In genomic region chr17:31853448-31854188, GRCm38 (mm10) we compare ENCODE assay signal across 8 mouse cellular contexts. TPM values are rescaled to one million over a fixed set of nuclear protein-coding genes. Genes with fewer than 3 reads are reported as not detected.
DNase-seq lines count a peak whose midpoint lies in the region; ATAC-seq lines count a peak whose summit lies in the region.

No protein-coding gene starts in this region.

- peak overlapping the region; percentile 84 for H3K27ac ChIP-seq in brown adipose tissue, adult 24 weeks (replicated peaks; ENCODE audit: low read depth, low read length)
- no peak overlapping the region for H3K27ac ChIP-seq in hindbrain, embryonic 13.5 days
- no peak overlapping the region for H3K27ac ChIP-seq in midbrain, embryonic 11.5 days (ENCODE audit: low read depth, low read length)

- H3K36me3 ChIP-seq in erythroblast, embryonic 14.5 days (ENCODE audit: control insufficient read depth): peaks cover 37% of the 10 kb centered on the region
- H3K36me3 ChIP-seq in hindbrain, embryonic 13.5 days: peaks cover 25% of the 10 kb centered on the region
- peaks cover 15% of the 10 kb centered on the region; the same call in 1 of the 2 replicates for H3K36me3 ChIP-seq in midbrain, embryonic 11.5 days (ENCODE audit: control insufficient read depth, insufficient read depth, low read length)

- ATAC-seq in erythroblast, adult 5-6 weeks (replicated peaks; ENCODE audit: low FRiP score, poor library complexity, severe bottlenecking): no peak
- no peak for ATAC-seq in hindbrain, embryonic 13.5 days (ENCODE audit: low FRiP score)
- no peak for ATAC-seq in midbrain, embryonic 11.5 days (ENCODE audit: low FRiP score)

- WGBS in hindbrain, embryonic 13.5 days: 70% methylated on average over 17 of the region's 17 CpGs
- 79% methylated on average over 17 of the region's 17 CpGs for WGBS in midbrain, embryonic 11.5 days

- H3K4me3 ChIP-seq in erythroblast, embryonic 14.5 days (replicated peaks): peak overlapping the region; percentile 24
- H3K4me3 ChIP-seq in brown adipose tissue, adult 24 weeks (ENCODE audit: insufficient read depth, low read depth, low read length): peak overlapping the region; percentile 69
- H3K4me3 ChIP-seq in hindbrain, embryonic 13.5 days: peak overlapping the region; percentile 87
- no peak overlapping the region for H3K4me3 ChIP-seq in midbrain, embryonic 11.5 days (ENCODE audit: low read depth, low read length)

- peak overlapping the region; percentile 73 for H3K4me2 ChIP-seq in hindbrain, embryonic 13.5 days
- peak overlapping the region; percentile 7; the same call in 1 of the 2 replicates for H3K4me2 ChIP-seq in midbrain, embryonic 11.5 days

- H3K9me3 ChIP-seq in erythroblast, embryonic 14.5 days (ENCODE audit: control insufficient read depth, low read length): no peaks in the 10 kb centered on the region
- no peaks in the 10 kb centered on the region for H3K9me3 ChIP-seq in hindbrain, embryonic 13.5 days
- no peaks in the 10 kb centered on the region for H3K9me3 ChIP-seq in midbrain, embryonic 11.5 days (ENCODE audit: control insufficient read depth, low read length)

- DNase-seq in midbrain, embryonic 11.5 days (ENCODE audit: low spot score, missing footprints): no peak
- no peak for DNase-seq in embryo, embryonic 11 days
- DNase-seq in urinary bladder, adult 2 months (ENCODE audit: low spot score): no peak
- DNase-seq in spleen, adult 12 weeks (ENCODE audit: low spot score): no peak

- H3K27me3 ChIP-seq in erythroblast, embryonic 14.5 days (ENCODE audit: control insufficient read depth): peaks cover 8% of the 10 kb centered on the region
- H3K27me3 ChIP-seq in hindbrain, embryonic 13.5 days: no peaks in the 10 kb centered on the region
- no peaks in the 10 kb centered on the region for H3K27me3 ChIP-seq in midbrain, embryonic 11.5 days (ENCODE audit: control insufficient read depth, insufficient read depth, low read length)

- H3K4me1 ChIP-seq in erythroblast, embryonic 14.5 days (ENCODE audit: control insufficient read depth): peaks cover 49% of the 10 kb centered on the region
- H3K4me1 ChIP-seq in brown adipose tissue, adult 24 weeks (ENCODE audit: control insufficient read depth, insufficient read depth, insufficient read length, low read length): peaks cover 11% of the 10 kb centered on the region
- peaks cover 45% of the 10 kb centered on the region for H3K4me1 ChIP-seq in hindbrain, embryonic 13.5 days (replicated peaks)
- peaks cover 11% of the 10 kb centered on the region for H3K4me1 ChIP-seq in midbrain, embryonic 11.5 days (ENCODE audit: control insufficient read depth, insufficient read depth, low read length)

- H3K9ac ChIP-seq in hindbrain, embryonic 13.5 days: peak overlapping the region; percentile 61
- H3K9ac ChIP-seq in midbrain, embryonic 11.5 days (ENCODE audit: low read length): peak overlapping the region; percentile 9; the same call in 1 of the 2 replicates

RNA-seq across cellular contexts. Expression of gene Sik1, which starts 2.0 kb away (rescaled TPM):
- 0.87 and 1.0 TPM in 2 replicates for polyA plus RNA-seq in erythroblast, embryonic 14.5 days (2012)
- total RNA-seq in erythroblast, adult 5-6 weeks (2015; ENCODE audit: low replicate concordance): 1.5 and 4.2 TPM in 2 replicates
- total RNA-seq in erythroblast, adult 5-6 weeks (2017; ENCODE audit: low replicate concordance): 2.8 and 3.5 TPM in 2 replicates
- polyA plus RNA-seq in brown adipose tissue, adult 24 weeks (2012; ENCODE audit: insufficient read depth, insufficient read length, missing spikeins): 9.6 and 39.2 TPM in 2 replicates
- polyA plus RNA-seq in hindbrain, embryonic 13.5 days (2015; fragmentation: Nextera tagmentation; extraction: Ambion mirVana): 20.1 and 23.4 TPM in 2 replicates
- 8.9 and 14.0 TPM in 2 replicates for polyA plus RNA-seq in midbrain, embryonic 11.5 days (2014; fragmentation: Nextera tagmentation; extraction: Ambion mirVana)
- 32.3 and 34.9 TPM in 2 replicates for polyA plus RNA-seq in urinary bladder, adult 2 months (2012; rRNA removed)
